ENCODE assay signal across 25 mouse cellular contexts in the genomic region with DNA sequence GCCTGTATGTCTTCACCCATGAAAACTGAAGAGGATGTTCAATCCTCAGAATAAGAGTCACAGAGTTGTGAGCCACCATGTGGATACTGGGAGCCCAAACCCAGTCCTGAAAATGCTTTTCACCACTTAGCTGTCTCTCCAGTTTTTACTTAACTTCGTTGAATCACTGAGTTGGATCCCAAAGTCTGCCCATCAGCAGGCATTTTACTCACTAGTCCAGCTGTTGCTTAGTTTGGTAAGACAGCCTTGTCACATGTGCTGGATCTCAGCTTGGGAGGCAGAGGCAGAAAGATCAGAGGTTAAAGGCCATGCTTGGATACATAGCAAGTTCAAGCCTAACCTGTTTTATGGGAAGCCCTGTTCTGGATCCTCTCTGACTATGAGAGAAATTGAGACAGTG. TPM values are rescaled to one million over a fixed set of nuclear protein-coding genes. Genes with fewer than 3 reads are reported as not detected.
A peak's percentile ranks its signal among the peaks of the same experiment; 100 is the strongest.
DNase-seq lines count a peak whose midpoint lies in the region; ATAC-seq and TF ChIP-seq lines count a peak whose summit lies in the region.
"Had no signal": no experiment of that assay in that cellular context is flagged by ENCODE, and none has a peak within 500 bp of the region (broad histone marks: within the 10 kb centered on the region; RNA-seq: fewer than 3 reads in every experiment).

No protein-coding gene starts in this region.

- H3K36me3 ChIP-seq in heart, embryonic 13.5 days = peaks cover 51% of the 10 kb centered on the region
- H3K36me3 ChIP-seq in liver, embryonic 12.5 days = peaks cover 68% of the 10 kb centered on the region
- peaks cover 5% of the 10 kb centered on the region for H3K36me3 ChIP-seq in myocyte (ENCODE audit: control insufficient read depth, insufficient read depth)
- peaks cover 47% of the 10 kb centered on the region for H3K36me3 ChIP-seq in thymus, adult 2 months (ENCODE audit: control insufficient read depth, insufficient read depth, low read length)

- H3ac ChIP-seq in myocyte (ENCODE audit: control insufficient read depth, insufficient read length) = no peak overlapping the region

- 87% methylated on average over 1 of the region's 1 CpGs for WGBS in heart, embryonic 13.5 days
- 68% methylated on average over 1 of the region's 1 CpGs for WGBS in liver, embryonic 12.5 days (ENCODE audit: insufficient replicate concordance)
- WGBS in thymus, adult 2 months = 100% methylated on average over 1 of the region's 1 CpGs

- H3K27ac ChIP-seq in heart, embryonic 13.5 days (replicated peaks) = no peak overlapping the region
- H3K27ac ChIP-seq in bone marrow macrophage, adult 2 months (ENCODE audit: insufficient read depth, low read depth, low read length) = peak overlapping the region; percentile 85
- peak overlapping the region; percentile 96 for H3K27ac ChIP-seq in liver, embryonic 12.5 days
- no peak overlapping the region for H3K27ac ChIP-seq in thymus, adult 2 months (ENCODE audit: control insufficient read depth, insufficient read depth, low read length)
- H3K27ac ChIP-seq: embryonic facial prominence, embryonic 10.5 days; heart, embryonic 10.5 days; hindbrain, embryonic 12.5 days; neural tube, embryonic 12.5 days had no signal

- H3K9me3 ChIP-seq in heart, embryonic 13.5 days = no peaks in the 10 kb centered on the region
- H3K9me3 ChIP-seq in liver, embryonic 12.5 days (replicated peaks) = no peaks in the 10 kb centered on the region
- H3K9me3 ChIP-seq: embryonic facial prominence, embryonic 10.5 days; heart, embryonic 10.5 days; hindbrain, embryonic 12.5 days; neural tube, embryonic 12.5 days had no signal

- TF ChIP-seq POLR2A in bone marrow macrophage, adult 2 months (IDR thresholded peaks at IDR 0.05; ENCODE audit: borderline replicate concordance, low read depth, low read length) = no peak
- no peak for TF ChIP-seq POLR2A in myocyte (IDR thresholded peaks at IDR 0.05; ENCODE audit: insufficient read length, low read depth)
- no peak for TF ChIP-seq POLR2A in thymus, adult 2 months (IDR thresholded peaks at IDR 0.05; ENCODE audit: control insufficient read depth, extremely low read depth, insufficient read depth, low read length, poor library complexity)

- ATAC-seq in heart, embryonic 13.5 days (ENCODE audit: extremely low read depth, insufficient number of reproducible peaks, low FRiP score, low TSS enrichment) = no peak
- ATAC-seq in liver, embryonic 12.5 days = no peak
- ATAC-seq: forebrain, embryonic 16.5 days had no signal

- peaks cover 19% of the 10 kb centered on the region for H3K4me1 ChIP-seq in heart, embryonic 13.5 days
- peaks cover 60% of the 10 kb centered on the region for H3K4me1 ChIP-seq in bone marrow macrophage, adult 2 months (ENCODE audit: control insufficient read depth, insufficient read depth, low read length)
- peaks cover 73% of the 10 kb centered on the region for H3K4me1 ChIP-seq in liver, embryonic 12.5 days
- no peaks in the 10 kb centered on the region; the same call in 1 of the 2 replicates for H3K4me1 ChIP-seq in thymus, adult 2 months (replicated peaks; ENCODE audit: control insufficient read depth, insufficient read depth, low read length)
- H3K4me1 ChIP-seq: embryonic facial prominence, embryonic 10.5 days; hindbrain, embryonic 12.5 days; neural tube, embryonic 12.5 days had no signal

- H3K9ac ChIP-seq in heart, embryonic 13.5 days = no peak overlapping the region
- peak overlapping the region; percentile 69 for H3K9ac ChIP-seq in liver, embryonic 12.5 days
- H3K9ac ChIP-seq: hindbrain, embryonic 12.5 days; neural tube, embryonic 12.5 days had no signal

- no peak for DNase-seq in heart, postnatal 4 days
- DNase-seq in embryo, embryonic 10 days (ENCODE audit: low spot score) = no peak
- no peak for DNase-seq in spleen, postnatal 10 days (ENCODE audit: low spot score in 2 of 2)
- no peak for DNase-seq in thymus, adult 2 months
- DNase-seq: adrenal gland, adult 8-10 months; cerebellum, adult 8-10 months; heart, postnatal 10 days; kidney, adult 2 months; kidney, postnatal 14 days; left cerebral cortex, postnatal 4 days; lung, adult 18-20 months; lung, postnatal 36 days; thymus, postnatal 36 days had no signal

- H3K27me3 ChIP-seq in heart, embryonic 13.5 days (replicated peaks) = no peaks in the 10 kb centered on the region
- no peaks in the 10 kb centered on the region for H3K27me3 ChIP-seq in liver, embryonic 12.5 days (replicated peaks)
- no peaks in the 10 kb centered on the region for H3K27me3 ChIP-seq in myocyte (ENCODE audit: control insufficient read depth, insufficient read depth, insufficient read length)
- no peaks in the 10 kb centered on the region for H3K27me3 ChIP-seq in thymus, adult 2 months (ENCODE audit: control insufficient read depth, insufficient read depth, low read length)
- H3K27me3 ChIP-seq: CH12.LX; hindbrain, embryonic 12.5 days; neural tube, embryonic 12.5 days had no signal

- H3K79me2 ChIP-seq in myocyte (ENCODE audit: control insufficient read depth, insufficient read depth) = no peaks in the 10 kb centered on the region

- 0 out of 2 replicates have a peak overlapping the region, but pooled peaks have one; percentile 5 for H3K4me2 ChIP-seq in heart, embryonic 13.5 days
- peak overlapping the region; percentile 67 for H3K4me2 ChIP-seq in liver, embryonic 12.5 days
- H3K4me2 ChIP-seq in myocyte (ENCODE audit: low read depth) = peak overlapping the region; percentile 83
- H3K4me2 ChIP-seq: hindbrain, embryonic 12.5 days; midbrain, embryonic 11.5 days; neural tube, embryonic 12.5 days had no signal

- H3K4me3 ChIP-seq in heart, embryonic 13.5 days = no peak overlapping the region
- no peak overlapping the region for H3K4me3 ChIP-seq in bone marrow macrophage, adult 2 months (ENCODE audit: insufficient read depth, low read length)
- peak overlapping the region; percentile 52 for H3K4me3 ChIP-seq in liver, embryonic 12.5 days
- H3K4me3 ChIP-seq in myocyte = no peak overlapping the region
- no peak overlapping the region for H3K4me3 ChIP-seq in thymus, adult 2 months (ENCODE audit: control insufficient read depth, insufficient read depth, low read length)
- H3K4me3 ChIP-seq: embryonic facial prominence, embryonic 10.5 days; heart, embryonic 10.5 days; hindbrain, embryonic 12.5 days; neural tube, embryonic 12.5 days had no signal

- TF ChIP-seq CTCF in bone marrow macrophage, adult 2 months (IDR thresholded peaks at IDR 0.05; ENCODE audit: low read depth, low read length) = no peak
- TF ChIP-seq CTCF in thymus, adult 2 months (IDR thresholded peaks at IDR 0.05; ENCODE audit: borderline replicate concordance, control insufficient read depth, extremely low read depth, insufficient read depth, low read length, poor library complexity) = no peak

TF ChIP-seq in myocyte, 11 proteins besides CTCF, POLR2A, EP300 and RAD21:
- TF ChIP-seq CEBPB (IDR thresholded peaks at IDR 0.05; ENCODE audit: insufficient read depth, poor library complexity, severe bottlenecking) = no peak
- TF ChIP-seq SRF (IDR thresholded peaks at IDR 0.05; ENCODE audit: control insufficient read depth, insufficient read length, low read depth) = no peak
- TF ChIP-seq REST (IDR thresholded peaks at IDR 0.05; ENCODE audit: insufficient read depth, insufficient read length) = no peak
- peak; percentile 34 for TF ChIP-seq USF1 (IDR thresholded peaks at IDR 0.05; ENCODE audit: low read depth)
- no peak for TF ChIP-seq E2F4 (IDR thresholded peaks at IDR 0.05; ENCODE audit: insufficient read depth)
- TF ChIP-seq MYOD1 (IDR thresholded peaks at IDR 0.05; ENCODE audit: control insufficient read depth in 1 of 3, insufficient read length in 2 of 3, low read depth in 2 of 3) = peak in 2 of 3 experiments; percentile 6 to 8
- no peak for TF ChIP-seq POLR2AphosphoS2 (IDR thresholded peaks at IDR 0.05; ENCODE audit: insufficient read length, low read depth)

RNA-seq across cellular contexts. Expression of gene Ap1b1, which starts 23.6 kb away (rescaled TPM):
- polyA plus RNA-seq in heart, embryonic 13.5 days (2015; fragmentation: Nextera tagmentation; extraction: Ambion mirVana) = 41.2 and 42.6 TPM in 2 replicates
- 10 to 100 TPM; 45.6 to 45.7 TPM for total RNA-seq in heart, postnatal 4 days (2021)
- 165 and 185 TPM in 2 replicates for polyA plus RNA-seq in bone marrow macrophage, adult 2 months (2012; ENCODE audit: insufficient read depth, insufficient read length, missing spikeins)
- 110 TPM in 2 replicates for polyA plus RNA-seq in liver, embryonic 12.5 days (2016; fragmentation: Nextera tagmentation; extraction: Ambion mirVana)
- 55.6 TPM for polyA plus RNA-seq in myocyte (2012; fragmentation: generic; extraction: Trizol)
- polyA plus RNA-seq in thymus, adult 2 months (2012; rRNA removed) = 129 and 140 TPM in 2 replicates

RNA-seq across cellular contexts. Expression of gene Rasl10a, which starts 47.7 kb away (rescaled TPM):
- polyA plus RNA-seq in heart, embryonic 13.5 days (2015; fragmentation: Nextera tagmentation; extraction: Ambion mirVana) = 0.59 and 0.70 TPM in 2 replicates
- total RNA-seq in heart, postnatal 4 days (2021) = 1 to 10 TPM in 1 of 2 experiments, under 1 TPM in 1; 0.41 to 1.0 TPM
- not detected in 2 replicates for polyA plus RNA-seq in bone marrow macrophage, adult 2 months (2012; ENCODE audit: insufficient read depth, insufficient read length, missing spikeins)
- 0.77 and 1.1 TPM in 2 replicates for polyA plus RNA-seq in liver, embryonic 12.5 days (2016; fragmentation: Nextera tagmentation; extraction: Ambion mirVana)
- polyA plus RNA-seq in myocyte (2012; fragmentation: generic; extraction: Trizol) = 1.4 TPM
- polyA plus RNA-seq in thymus, adult 2 months (2012; rRNA removed) = 5.1 and 6.5 TPM in 2 replicates
- total RNA-seq: monocyte, adult 5-6 weeks had no signal

RNA-seq across cellular contexts. Expression of gene Gas2l1, which starts 54.9 kb away (rescaled TPM):
- polyA plus RNA-seq in heart, embryonic 13.5 days (2015; fragmentation: Nextera tagmentation; extraction: Ambion mirVana) = 21.0 TPM in 2 replicates
- total RNA-seq in heart, postnatal 4 days (2021) = 10 to 100 TPM; 20.3 to 22.1 TPM
- 42.0 and 44.9 TPM in 2 replicates for polyA plus RNA-seq in bone marrow macrophage, adult 2 months (2012; ENCODE audit: insufficient read depth, insufficient read length, missing spikeins)
- polyA plus RNA-seq in liver, embryonic 12.5 days (2016; fragmentation: Nextera tagmentation; extraction: Ambion mirVana) = 35.2 and 37.5 TPM in 2 replicates
- polyA plus RNA-seq in myocyte (2012; fragmentation: generic; extraction: Trizol) = 69.3 TPM
- 24.9 and 27.3 TPM in 2 replicates for polyA plus RNA-seq in thymus, adult 2 months (2012; rRNA removed)

Comparison
In these comparisons a context has a peak if more than half of its experiments do, and no peak if none do; other contexts are left out.
1. H3K27ac ChIP-seq: peak in bone marrow macrophage, adult 2 months (single experiment) and liver, embryonic 12.5 days (single experiment); none in heart, embryonic 13.5 days (single experiment) and thymus, adult 2 months (single experiment).
2. H3K4me2 ChIP-seq: peak in every context shown above with its lines; median percentile 83 in myocyte; 67 in liver, embryonic 12.5 days; 5 in heart, embryonic 13.5 days.